Mouse (Mus musculus): ENCODE results near the gene Ankrd33.

The Ankrd33 gene

DNA sequence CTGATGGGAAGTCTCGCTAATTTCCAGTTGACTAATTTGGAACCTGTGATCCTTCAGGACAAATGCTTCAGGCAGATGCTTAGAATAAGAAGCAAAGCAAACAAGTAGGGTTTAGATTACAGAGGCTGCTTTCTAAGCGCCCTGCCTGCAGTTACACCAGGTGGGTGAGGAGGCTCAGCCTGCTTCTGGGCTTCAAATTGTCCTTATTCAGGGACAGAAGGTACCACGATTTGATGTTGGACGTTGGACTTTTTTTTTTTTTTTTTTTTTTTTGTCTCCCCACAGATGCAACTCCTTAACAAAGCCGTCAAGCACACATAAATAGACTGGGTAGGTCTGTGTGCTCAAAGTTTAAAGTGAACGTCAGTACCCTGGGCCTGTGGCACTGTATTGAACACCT lies 33.0 kb downstream of the Ankrd33 start:
- DNase-seq, result no peak

DNA sequence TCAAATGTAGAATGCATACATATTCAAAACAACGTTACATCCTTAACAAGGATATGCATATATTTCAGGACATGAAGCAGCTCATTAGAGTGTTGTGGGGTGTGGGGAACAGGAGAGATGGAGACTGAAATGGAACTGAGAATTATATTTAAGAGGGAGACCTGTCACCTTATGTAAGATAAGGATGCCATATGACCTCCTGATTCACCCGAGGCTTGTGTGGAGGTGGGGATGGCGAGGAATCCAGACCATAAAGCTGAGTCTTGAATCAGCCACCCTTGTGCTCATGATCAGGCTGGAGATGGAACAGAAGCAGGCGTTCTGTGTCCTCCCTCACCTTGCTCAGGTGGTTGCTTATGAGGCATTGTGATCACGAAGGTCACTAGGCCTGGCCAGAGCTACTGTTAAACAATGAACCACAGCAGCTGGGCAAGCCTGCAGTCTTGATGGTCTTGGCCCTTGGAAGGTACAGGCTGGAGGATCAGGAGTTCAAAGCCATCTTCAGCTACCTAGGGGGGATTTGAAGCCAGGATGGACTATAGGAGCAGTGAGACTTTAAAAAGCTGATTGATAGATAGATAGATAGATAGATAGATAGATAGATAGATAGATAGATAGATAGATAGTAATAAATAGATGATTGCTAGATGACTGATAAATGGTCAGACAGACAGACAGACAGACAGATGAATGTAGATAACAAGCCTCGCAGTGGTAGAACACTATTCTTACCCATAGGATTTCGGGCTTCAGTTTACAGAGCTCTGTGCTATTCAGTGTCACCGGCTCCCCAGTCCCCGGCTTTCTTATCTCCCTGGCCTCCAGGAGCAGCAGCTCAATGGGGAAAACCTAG lies 36.1 kb downstream of the Ankrd33 start:
- DNase-seq, result no peak

DNA sequence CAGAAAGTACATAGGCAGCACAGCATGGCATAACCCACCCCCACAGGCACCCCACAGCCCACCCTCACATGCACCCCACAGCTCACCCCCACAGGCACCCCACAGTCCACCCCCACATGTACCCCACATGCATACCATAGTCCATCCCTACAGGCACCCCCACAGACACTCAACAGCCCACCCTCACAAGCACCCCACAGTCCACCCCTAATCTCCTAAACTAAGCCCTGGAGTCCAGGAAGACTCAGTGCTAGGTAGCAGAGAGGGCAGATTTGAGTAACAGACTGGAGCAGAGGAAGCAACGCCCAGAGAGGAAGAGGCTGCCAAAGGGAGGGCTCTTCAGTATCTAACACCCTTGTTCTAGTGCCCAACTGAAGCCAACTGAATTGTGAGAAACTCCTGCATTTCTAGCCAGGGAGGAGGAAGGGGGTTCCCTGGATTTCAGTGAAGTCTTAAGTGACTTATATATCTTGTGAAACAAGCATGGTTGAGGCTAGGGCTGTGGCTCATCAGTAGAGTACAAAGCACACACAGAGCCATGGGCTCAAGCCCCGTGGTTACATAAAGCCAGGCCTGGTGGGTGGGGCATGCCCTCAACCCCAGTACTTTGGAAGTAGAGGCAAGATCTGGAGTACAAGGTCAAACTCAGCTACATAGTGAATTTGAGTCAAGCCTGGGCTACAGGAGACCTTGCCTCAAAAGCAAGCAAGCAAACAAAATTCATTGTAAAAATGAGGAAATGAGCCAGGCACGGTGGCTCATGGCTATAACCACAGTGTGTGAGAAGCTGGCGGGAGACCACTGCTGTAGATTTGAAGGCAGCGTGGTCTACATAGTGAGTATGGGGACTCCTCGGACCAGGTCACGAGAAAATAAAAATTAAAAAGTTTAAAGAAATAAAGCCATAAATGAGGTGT lies 39.4 kb downstream of the Ankrd33 start:
- no peak for DNase-seq

DNA sequence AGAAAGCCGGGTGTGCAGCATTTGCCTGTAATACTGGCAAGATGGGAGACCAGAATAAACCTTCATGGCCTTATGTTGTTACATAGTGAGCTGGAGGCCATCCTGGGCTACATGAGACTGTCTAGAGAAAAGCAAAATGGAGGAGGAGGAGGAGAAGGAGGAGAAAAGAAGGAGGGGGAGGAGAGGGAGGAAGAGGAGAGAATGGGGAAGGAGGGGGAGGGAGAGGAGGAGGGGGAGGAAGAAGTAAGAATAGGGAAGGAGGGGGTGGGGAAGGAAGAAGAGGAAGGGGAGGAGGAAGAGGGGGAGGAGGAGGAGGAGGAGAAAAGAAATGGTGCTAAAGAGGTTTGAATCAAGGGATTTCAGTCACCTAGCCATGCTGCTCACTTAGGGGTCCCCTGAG lies 44.6 kb downstream of the Ankrd33 start:
- DNase-seq, result no peak

DNA sequence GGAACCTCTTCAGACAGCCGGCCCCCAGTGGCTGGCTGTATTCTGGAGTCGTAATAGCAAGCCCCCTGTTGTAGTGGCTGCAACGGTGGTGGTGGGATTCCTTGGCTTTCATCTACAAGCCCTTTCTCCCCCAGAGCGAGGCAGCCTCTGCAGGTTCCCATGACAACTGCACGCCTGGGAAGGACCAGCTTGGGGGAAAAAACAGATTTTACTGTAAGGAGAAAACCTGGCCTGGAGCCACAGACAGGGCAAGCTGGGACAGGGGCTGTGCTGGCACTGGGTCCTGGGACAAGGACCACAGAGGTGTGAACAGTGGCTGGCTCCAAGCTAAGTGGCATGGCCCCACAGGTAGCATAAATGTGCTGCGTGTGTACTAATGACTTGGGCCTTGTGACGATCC lies 45.0 kb downstream of the Ankrd33 start:
- DNase-seq, result no peak

DNA sequence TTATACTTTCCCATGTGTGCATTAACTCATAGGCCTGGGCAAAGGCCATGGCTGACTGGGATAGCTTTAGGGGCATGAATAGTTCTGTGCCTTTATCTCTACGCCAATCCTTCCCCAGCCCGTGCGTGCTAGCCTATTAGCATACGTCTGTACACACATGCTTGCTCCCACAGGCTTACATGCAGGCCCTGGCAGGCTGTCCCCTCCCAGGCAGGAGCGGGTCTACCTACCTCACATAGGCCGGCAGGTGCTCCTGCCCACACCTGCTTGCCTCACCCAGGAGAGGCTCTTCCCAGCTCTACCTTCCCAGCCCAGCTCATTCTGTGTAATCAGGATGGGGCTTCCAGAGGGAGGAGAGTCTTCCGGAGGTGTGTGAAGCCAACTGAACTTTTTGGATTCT lies 46.0 kb downstream of the Ankrd33 start:
- DNase-seq, result no peak

DNA sequence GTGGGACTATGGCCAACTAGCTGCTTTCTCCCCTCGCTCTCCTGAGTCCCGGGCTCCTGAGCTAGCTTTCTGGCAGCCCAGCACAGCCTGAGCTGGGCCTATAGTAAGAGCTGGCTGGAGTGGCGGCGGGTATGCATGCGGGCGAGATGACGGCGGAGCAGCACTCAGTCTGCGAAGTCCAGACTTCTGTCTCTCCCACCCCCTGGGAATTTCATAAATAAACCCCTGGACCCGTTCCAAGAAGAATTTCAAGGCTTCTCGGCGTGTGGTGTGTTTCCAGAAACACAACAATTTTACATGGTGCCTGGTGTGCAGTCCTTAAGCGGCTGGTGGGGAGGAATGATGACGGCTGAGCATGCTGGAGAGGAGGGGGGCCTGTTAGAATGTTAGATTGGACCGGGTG lies 47.5 kb downstream of the Ankrd33 start:
- no peak for DNase-seq

DNA sequence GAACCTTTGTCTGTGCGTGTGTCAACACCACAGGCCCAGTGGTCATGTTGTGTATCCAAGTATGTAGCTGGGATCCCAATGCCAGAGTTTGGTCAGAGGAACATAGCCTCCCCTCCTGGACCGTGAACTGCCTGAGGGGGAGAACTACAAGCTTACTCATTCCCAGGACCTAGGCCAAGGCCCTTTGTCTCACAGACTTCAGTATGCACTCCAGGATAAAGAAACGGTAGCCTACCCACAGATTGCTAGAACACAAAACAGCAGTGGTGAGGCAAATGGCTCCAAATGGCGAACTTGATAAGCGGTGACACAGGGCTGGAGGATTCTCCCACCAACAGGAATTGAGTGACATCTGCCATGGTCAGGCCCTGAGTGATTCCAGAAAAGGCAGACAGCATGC lies 48.3 kb downstream of the Ankrd33 start:
- no peak for DNase-seq

DNA sequence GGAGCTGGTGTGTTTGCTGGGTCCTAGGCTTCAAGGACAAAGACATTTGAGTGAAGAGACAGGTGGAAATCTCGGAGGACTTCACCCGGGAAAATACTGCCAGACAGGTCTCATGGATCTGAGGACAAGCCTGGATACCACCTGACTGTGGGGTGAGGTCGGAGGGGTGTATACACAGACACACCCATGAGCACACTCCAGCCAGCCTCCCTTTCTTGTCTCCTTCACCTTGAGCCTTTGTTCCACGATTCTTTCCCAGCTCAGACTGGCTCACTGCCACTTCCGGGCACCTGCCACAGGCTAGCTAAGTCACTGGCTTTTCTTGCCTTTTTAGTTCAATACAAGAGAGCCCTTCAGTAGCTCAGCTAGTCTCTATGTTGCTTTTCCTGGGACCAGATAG lies 48.7 kb downstream of the Ankrd33 start:
- no peak for DNase-seq

DNA sequence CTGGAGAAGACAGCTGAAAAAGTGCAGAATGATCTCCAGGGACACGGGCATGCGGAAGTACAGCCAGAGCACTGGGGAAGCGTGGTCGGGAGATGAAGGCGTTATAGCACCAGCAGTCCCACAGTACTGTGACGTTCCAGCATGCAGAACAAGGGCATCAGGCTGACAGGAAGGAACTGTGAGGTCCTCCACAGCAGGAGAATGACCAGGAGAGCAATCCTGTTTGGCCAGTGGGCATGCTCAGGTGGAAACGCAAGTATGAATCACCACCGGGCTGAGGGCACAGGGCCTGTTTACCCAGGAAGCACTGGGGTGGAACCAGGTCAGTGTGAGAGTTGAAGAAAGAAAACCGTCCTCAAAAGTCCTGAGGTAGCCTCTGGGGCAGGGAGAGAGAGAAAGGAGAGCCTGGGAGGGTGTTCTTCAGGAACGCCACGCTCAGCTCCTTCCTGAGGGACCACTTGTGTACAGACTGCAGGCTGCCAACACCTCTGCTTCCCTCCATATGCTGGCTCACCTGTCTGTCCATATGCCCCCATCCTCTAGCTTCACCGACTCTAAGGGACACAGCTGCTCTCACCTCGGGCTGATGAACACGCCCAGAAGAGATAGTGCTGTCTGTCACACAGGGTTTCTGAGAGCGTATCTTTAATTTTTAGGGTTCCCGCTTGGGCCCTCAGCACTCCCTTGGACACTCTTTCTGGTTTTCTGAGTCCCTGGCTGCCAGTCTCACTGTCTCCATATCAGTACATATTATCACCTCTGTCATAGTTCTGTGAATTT lies 50.3 kb downstream of the Ankrd33 start:
- no peak for DNase-seq

DNA sequence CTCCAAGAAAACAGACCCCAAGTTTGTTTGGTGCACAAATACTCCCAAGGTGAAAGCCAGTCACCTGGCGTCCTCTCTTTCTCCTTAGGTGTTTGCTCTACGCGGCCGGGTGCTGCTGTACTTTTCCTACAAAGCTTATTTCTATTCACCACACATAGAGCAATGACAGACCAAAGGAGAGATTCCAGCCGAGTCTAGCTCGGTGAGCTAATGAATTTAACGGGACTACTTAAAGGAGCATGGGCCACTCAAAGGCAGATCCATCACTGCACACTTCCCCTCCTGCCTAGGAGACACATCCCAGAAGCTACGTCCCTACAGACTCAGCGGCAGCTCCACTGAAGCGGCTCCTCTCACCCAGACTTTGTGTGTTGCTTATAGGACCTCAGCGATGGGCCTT lies 52.0 kb downstream of the Ankrd33 start:
- no peak for DNase-seq

Data from thymus, postnatal 25 days (tissue).